Mouse (Mus musculus): ENCODE results near the gene Gm6034. TPM values are rescaled to one million over a fixed set of nuclear protein-coding genes. Genes with fewer than 3 reads are reported as not detected.

Gm6034 gene
- 0.13 TPM for polyA plus RNA-seq (2017; shearing (Covaris generic))

GRCm38 (mm10) chr17:36042610-36043169 lies at the start of gene Gm6034, which contains the start of gene H2-T22:
Gene Gm6034 (plus strand): TSS chr17:36042961.
Gene H2-T22 (minus strand): TSS chr17:36042747.

GRCm38 (mm10) chr17:36020191-36021073 lies 22.3 kb upstream of the Gm6034 start, which contains the start of gene H2-T24:
Gene H2-T24 (minus strand): TSS chr17:36020560.

GRCm38 (mm10) chr17:36032351-36032875 lies 10.3 kb upstream of the Gm6034 start, which contains the start of gene H2-T23:
Gene H2-T23 (minus strand): TSS chr17:36032855.

GRCm38 (mm10) chr17:36058362-36058761 lies 15.6 kb downstream of the Gm6034 start, which contains the start of gene Gm11127:
Gene Gm11127 (minus strand): TSS chr17:36058371.

Other genes with a start within 250 kb of the Gm6034 start
- gene Ier3, start 221.3 kb upstream of the Gm6034 start, polyA plus RNA-seq (2017; shearing (Covaris generic)): 0.53 TPM
- gene Flot1, start 219.7 kb upstream of the Gm6034 start, polyA plus RNA-seq (2017; shearing (Covaris generic)): 52.9 TPM
- 111 TPM for gene Tubb5, start 204.7 kb upstream of the Gm6034 start, polyA plus RNA-seq (2017; shearing (Covaris generic))
- gene Mdc1, start 201.4 kb upstream of the Gm6034 start, polyA plus RNA-seq (2017; shearing (Covaris generic)): 12.9 TPM
- 27.5 TPM for gene Nrm, start 181.6 kb upstream of the Gm6034 start, polyA plus RNA-seq (2017; shearing (Covaris generic))
- gene Ppp1r18, start 177.4 kb upstream of the Gm6034 start, polyA plus RNA-seq (2017; shearing (Covaris generic)): 592 TPM
- gene Dhx16, start 163.1 kb upstream of the Gm6034 start, polyA plus RNA-seq (2017; shearing (Covaris generic)): 62.8 TPM
- gene 2310061I04Rik, start 145.5 kb upstream of the Gm6034 start, polyA plus RNA-seq (2017; shearing (Covaris generic)): 41.8 TPM
- 19.2 TPM for gene Atat1, start 132.9 kb upstream of the Gm6034 start, polyA plus RNA-seq (2017; shearing (Covaris generic))
- 80.8 TPM for gene Mrps18b, start 126.6 kb upstream of the Gm6034 start, polyA plus RNA-seq (2017; shearing (Covaris generic))
- gene Ppp1r10, start 126.5 kb upstream of the Gm6034 start, polyA plus RNA-seq (2017; shearing (Covaris generic)): 56.7 TPM
- 145 TPM for gene Abcf1, start 73.2 kb upstream of the Gm6034 start, polyA plus RNA-seq (2017; shearing (Covaris generic))
- 70.7 TPM for gene Gnl1, start 63.1 kb upstream of the Gm6034 start, polyA plus RNA-seq (2017; shearing (Covaris generic))
- gene Prr3, start 62.7 kb upstream of the Gm6034 start, polyA plus RNA-seq (2017; shearing (Covaris generic)): 38.7 TPM
- 34.1 TPM for gene H2-T24, start 22.4 kb upstream of the Gm6034 start, polyA plus RNA-seq (2017; shearing (Covaris generic))
- gene H2-T23, start 10.1 kb upstream of the Gm6034 start, polyA plus RNA-seq (2017; shearing (Covaris generic)): 666 TPM
- 225 TPM for gene H2-T22, start 214 bp upstream of the Gm6034 start, polyA plus RNA-seq (2017; shearing (Covaris generic))
- not detected for gene Gm11127, start 15.4 kb downstream of the Gm6034 start, polyA plus RNA-seq (2017; shearing (Covaris generic))
- 0.91 TPM for gene Gm19684, start 78.7 kb downstream of the Gm6034 start, polyA plus RNA-seq (2017; shearing (Covaris generic))
- 0.26 TPM for gene Gm7030, start 86.5 kb downstream of the Gm6034 start, polyA plus RNA-seq (2017; shearing (Covaris generic))
- 7.7 TPM for gene Gm8909, start 125.6 kb downstream of the Gm6034 start, polyA plus RNA-seq (2017; shearing (Covaris generic))
- gene H2-T3, start 147.3 kb downstream of the Gm6034 start, polyA plus RNA-seq (2017; shearing (Covaris generic)): 0.59 TPM
- 168 TPM for gene Rpp21, start 215.1 kb downstream of the Gm6034 start, polyA plus RNA-seq (2017; shearing (Covaris generic))
- gene Trim39, start 229.3 kb downstream of the Gm6034 start, polyA plus RNA-seq (2017; shearing (Covaris generic)): 24.5 TPM
- not detected for gene H2-M10.2, start 243.5 kb downstream of the Gm6034 start, polyA plus RNA-seq (2017; shearing (Covaris generic))

Measured in CD4-positive, CD25-positive, alpha-beta regulatory T cell (primary cell).